Mouse (Mus musculus) lung, adult 18-20 months (tissue): ENCODE data around the gene Gm49380.

Experiments
- DNase-seq, 2 experiments: peaks; one replicate each; pipeline ENCODE4 v3.0.0; 2022; ENCODE audit warnings: mixed read lengths in 2 of 2

The Gm49380 gene

GRCm38 (mm10) chr9:44045158-44045883 lies 68.0 kb downstream of the Gm49380 start:
- DNase-seq, result no peak

DNA sequence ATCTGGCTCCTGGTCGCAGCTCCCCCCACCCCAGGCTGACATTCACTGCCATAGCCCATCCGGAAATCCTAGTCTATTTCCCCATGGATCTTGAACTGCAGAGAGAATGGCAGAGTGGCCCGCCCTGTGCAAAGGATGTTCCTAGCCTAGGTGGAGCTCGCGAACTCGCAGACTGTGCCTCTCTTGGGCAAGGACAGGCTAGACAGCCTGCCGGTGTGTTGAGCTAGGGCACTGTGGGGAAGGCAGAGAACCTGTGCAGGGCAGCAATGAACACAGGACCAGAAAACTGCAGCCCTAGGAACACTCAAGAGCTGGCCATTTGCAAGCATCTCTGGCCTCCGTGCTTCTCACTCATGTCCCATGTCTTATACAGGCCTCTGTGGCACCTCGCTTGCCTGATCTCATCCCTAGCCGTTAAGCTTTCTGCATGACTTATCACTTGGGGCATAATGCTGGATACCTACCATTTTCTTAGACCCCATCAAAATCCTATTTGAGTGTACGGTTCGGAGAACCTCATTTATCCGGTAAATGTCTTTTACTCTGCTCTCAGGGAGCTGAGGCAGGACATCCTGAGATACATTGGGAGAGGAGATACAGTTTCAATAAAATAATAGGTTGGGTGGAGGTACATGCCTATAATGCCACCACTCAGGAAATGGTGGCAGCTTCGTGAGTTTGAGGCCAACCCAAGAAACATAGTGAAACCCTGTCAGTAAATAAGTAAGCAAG lies 68.7 kb downstream of the Gm49380 start:
- no peak for DNase-seq

GRCm38 (mm10) chr9:44043708-44044425 lies 69.4 kb downstream of the Gm49380 start:
- DNase-seq, result no peak

GRCm38 (mm10) chr9:44042836-44043707 lies 70.2 kb downstream of the Gm49380 start, which contains the start of gene Thy1:
TSS of gene Thy1 (plus strand) at chr9:44043384.
- DNase-seq, result peak in 1 of 2 experiments; percentile 12

- no peak for DNase-seq
These were observed 71.0 kb downstream of the Gm49380 start for GRCm38 (mm10) chr9:44042396-44042680.

DNA sequence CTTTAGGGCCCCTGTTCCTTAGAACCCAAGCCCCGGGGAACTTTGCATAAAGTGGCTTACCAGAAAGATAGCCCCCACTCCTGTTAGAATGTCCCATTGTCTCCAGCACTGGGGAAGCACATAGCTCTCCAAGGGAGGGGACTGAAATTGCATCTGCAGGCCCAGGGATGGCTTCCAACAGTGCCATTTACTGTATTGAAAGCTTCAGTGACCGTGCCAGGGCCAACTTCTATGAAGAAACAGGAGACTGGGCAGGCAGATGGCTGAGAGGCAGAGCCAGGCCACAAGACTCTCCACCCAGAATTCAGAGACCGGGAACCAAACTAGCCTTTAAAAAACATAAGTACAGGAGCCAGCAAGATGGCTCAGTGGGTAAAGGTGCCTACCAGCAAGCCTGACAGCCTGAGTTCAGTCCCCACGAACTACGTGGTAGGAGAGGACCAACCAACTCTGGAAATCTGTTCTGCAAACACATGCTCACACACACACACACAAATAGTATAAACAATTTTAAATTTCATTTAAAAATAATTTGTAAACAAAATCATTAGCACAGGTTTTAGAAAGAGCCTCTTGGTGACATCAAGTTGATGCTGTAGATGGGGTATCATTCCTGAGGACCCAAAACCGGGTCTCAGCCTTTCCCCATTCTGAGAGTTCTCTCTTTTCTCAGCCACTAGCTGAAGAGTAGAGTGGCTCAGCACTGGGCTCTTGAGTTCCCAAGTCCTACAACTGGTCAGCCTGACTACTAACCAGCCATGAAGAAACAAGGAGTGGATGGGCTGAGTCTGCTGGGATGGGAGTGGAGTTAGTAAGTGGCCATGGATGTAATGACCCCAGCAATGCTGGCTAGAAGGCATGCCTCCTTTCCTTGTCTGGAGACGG lies 71.5 kb downstream of the Gm49380 start:
- no peak for DNase-seq

DNA sequence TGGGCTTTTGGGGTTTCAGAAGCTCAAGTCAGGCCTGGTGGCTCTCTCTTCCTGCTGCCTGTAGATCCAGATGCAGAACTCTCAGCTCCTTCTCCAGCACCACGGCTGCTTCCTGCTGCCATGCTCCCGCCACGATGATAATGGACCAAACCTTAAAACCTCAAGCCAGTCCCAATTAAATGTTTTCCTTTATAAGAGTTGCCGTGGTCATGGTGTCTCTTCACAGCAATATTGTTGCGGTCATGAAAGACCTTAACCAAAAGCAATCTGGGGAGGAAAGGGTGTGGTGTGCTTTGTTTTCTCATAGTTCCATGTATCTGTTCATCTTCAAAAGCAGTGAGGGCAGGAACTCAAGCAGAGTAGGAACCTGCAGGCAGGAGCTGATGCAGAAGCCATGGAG lies 76.2 kb downstream of the Gm49380 start:
- no peak for DNase-seq

DNA sequence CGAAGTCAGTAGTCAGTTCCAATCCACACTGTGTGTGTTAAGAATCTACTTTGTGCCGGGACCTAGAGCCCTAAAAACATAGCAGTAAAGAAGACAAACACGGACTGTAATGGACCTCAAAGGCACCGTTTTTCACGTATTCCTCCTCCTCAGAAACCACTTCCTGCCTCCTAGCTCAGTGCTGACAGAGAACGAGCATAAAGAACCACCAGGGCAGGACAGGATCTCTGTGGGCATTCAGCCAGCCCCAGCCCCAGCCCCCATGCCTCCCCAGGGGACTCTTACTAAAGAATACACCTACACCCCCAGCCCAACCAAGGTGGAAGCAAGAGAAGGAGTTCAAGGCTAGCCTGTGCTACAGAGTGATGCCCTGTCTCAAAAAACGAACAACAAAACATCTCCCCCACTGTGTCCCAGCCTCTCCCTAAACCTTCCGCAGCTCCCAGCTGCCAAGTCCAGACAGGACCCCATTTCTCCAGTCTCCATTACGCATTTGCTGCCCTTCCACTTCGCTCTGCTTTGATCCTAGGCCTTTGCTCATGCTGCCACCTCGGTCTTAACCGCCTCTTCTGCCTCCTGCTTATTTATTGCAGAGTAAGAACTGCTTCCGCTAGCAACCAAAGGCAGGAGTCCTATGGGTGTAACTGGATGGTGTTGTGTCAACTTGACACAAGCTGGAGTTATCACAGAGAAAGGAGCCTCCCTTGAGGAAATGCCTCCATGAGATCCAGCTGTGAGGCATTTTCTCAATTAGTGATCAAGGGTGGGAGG lies 79.2 kb downstream of the Gm49380 start:
- no peak for DNase-seq

- DNase-seq, result no peak
These were observed 80.0 kb downstream of the Gm49380 start for GRCm38 (mm10) chr9:44033317-44033716.

DNA sequence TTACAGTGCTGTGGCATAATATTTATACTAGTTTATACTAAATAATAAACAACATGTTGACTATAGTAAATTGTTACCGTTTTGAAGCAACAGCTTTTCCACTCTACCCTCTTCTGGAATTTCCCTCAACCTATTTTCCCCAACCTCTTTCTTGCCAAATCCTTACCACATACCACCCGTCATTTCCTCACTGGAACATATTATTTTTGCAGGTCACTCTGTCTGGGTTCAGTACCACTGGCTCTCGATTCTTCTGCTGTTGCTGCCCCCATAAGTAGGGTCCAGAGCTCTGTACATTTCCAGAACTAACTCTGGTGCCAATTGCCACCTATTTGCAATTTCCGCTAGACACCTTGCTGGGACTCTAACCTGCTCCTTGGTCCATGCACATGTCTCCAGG lies 81.4 kb downstream of the Gm49380 start:
- no peak for DNase-seq

GRCm38 (mm10) chr9:44031079-44031478 lies 82.2 kb downstream of the Gm49380 start:
- no peak for DNase-seq

DNA sequence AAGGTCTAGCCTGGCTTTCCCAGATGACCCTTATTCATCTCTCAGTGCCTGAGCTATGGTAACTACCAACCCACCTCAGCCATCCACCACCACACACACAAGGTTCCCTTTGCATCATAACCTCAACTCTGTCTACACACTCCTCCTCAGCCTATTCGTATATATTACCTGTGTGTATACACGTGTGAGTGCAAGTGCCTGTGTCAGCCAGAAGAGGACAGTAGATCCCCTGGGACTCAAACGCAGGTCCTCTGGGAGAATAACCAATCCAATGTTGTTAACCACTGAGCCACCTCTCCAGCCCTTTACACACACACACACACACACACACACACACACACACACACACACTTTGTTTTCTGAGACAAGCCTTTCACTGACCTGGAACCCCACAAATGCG lies 82.7 kb downstream of the Gm49380 start:
- DNase-seq, result no peak

DNA sequence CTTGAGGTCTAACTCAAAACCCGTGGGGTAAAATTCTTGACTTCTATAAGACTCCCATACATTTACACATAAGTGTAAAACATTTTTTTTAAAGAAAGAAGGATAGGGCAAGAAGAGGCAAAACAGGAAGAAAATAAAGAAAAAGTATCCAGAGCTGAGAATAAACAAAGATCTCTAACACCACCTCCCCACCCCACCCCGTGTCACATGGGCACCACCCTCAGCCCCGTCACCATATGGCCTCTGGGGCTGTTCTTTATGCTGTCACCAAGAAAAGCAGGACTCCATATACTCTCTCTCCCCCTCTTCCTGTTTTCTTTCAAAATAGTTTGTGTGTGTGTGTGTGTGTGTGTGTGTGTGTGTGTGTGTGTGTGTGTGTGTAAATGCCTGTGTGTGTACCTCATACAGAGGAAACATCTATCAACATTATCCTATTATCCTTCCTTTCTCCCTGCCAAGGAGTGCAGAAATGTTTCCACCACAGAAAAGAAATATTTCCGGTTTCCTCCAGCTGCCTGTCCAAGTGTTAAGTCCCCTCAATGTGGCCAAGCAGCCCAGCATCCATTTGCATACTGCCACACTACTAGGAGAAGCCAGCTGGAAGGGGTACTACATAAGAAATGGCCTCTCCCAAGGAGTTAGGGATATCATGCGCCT lies 83.6 kb downstream of the Gm49380 start:
- DNase-seq, result no peak

DNA sequence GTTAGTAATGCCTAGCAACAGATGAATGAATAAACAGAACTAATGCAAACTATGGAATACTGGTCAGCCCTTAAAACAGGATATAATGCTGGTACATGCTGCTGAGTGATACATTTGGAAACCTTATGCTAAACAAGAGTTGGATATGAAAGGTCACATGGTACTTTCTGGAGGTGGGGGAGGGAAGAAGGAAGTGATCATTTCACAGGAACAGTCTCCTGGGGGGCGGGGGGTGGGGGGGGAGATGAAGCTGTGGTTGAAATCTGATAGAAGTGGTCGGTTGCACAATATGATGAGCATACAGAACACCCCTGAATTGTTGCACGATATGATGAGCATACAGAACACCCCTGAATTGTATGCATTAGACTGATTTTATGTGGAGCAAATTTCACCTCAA lies 89.2 kb downstream of the Gm49380 start:
- DNase-seq, result no peak

GRCm38 (mm10) chr9:44022100-44022847 lies 91.0 kb downstream of the Gm49380 start:
- DNase-seq, result no peak

- no peak for DNase-seq
These were observed 93.3 kb downstream of the Gm49380 start for GRCm38 (mm10) chr9:44020001-44020400.

GRCm38 (mm10) chr9:44017846-44018245 lies 95.5 kb downstream of the Gm49380 start:
- DNase-seq, result no peak
